Mouse (Mus musculus) small intestine, adult 2 months (tissue): Measurements from ENCODE around the gene Cabp7.

Experiments used
- CTCF ChIP-seq: fragments of 200-500 bp; IDR thresholded peaks from 2 replicates; pipeline ENCODE4 v1.5.1; 2012; ENCODE audit warnings: low read depth, mild to moderate bottlenecking, control low read depth, inconsistent platforms, low read length, moderate library complexity, mixed read lengths; ENCODE audit not compliant: insufficient replicate concordance, insufficient read length; ENCODE audit errors: extremely low read depth
- POLR2A ChIP-seq: fragments of 200-500 bp; IDR thresholded peaks from 2 replicates; pipeline ENCODE4 v1.6.1; 2012; ENCODE audit warnings: low read depth, mild to moderate bottlenecking, control low read depth, inconsistent platforms, low read length, moderate library complexity

DNA sequence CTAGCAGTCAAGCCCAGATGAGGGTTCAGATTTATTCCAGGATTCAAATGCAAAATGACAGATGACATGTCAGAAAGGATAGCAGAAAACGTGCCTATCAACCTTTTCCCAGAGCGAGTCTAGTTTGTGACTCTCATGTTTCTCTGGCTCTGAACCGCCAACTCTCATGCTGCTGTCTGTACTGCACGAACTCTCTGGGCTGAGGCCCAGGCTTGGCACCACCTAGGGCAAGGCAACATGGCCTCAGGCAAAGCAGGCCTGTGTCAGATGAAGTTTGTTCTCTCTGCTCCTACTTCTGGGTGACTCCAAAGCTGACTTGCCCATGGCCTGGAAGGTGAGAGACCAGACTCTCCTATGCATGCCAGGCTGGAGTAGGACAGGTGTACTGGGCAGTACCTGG is 21.8 kb upstream of the Cabp7 start:
- TF ChIP-seq CTCF (no peak), POLR2A (no peak)
